Mouse (Mus musculus) megakaryocyte, embryonic 14.5 days (primary cell): ENCODE results near the gene Olfr519.

Experiments
- FLI1 ChIP-seq: IDR thresholded peaks from 2 replicates; pipeline ENCODE4 v1.6.1; 2012; ENCODE audit warnings: low read length, inconsistent platforms, mixed read lengths
- GATA1 ChIP-seq: IDR thresholded peaks from 3 replicates; pipeline ENCODE4 v1.6.1; 2012; ENCODE audit warnings: mixed read lengths, low read length, inconsistent platforms, borderline replicate concordance

- TF ChIP-seq FLI1 (no peak), GATA1 (no peak)
These were observed 43.8 kb downstream of the Olfr519 start, which contains the start of gene Olfr516 for GRCm38 (mm10) chr7:108850429-108850828.
